In the genomic region with DNA sequence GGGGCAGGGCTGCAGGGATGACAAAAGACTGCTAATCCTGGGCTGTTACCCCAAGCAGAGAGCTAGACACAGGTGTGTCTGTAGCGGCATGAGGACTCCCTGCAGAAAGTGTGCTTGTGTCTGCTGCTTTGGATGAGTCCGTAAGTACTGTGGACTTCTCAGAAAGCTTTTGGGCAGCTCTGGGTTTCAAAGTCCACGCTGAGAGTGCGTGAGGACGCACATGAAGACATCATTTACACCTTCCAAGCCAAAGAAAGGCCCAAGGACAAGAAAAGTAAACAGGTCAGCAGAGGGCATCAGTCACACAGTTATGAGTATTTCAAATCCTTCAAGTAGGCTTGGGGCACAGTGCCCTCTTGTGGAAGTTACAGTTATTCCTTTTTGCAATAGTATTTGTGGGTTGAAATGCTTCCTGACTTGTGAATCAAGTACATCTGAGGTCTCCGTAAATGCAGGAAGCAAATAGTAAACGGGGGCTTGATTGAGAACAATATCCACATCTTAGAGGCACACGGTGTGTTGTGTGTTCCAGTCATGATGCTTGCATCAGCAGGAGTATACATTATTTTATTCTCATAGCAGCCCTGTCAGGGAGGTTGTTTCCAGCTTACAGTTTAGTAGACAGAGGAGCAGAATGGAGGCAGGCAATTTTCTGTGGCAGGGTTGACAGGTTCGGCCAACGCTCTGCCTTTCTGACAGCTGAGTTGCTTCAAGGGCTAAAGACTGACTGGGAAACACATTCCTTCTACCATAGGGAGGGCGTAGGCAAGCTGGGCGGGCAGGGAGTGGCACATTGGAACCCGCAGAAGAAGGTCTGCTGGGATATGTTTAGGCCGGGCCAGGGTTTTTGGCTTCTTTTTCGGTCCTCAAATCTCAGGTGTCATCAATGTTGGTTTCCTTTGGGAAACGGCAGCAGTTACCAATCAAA, we compare ENCODE assay signal across 9 mouse cellular contexts. TPM values are rescaled to one million over a fixed set of nuclear protein-coding genes. Genes with fewer than 3 reads are reported as not detected.
DNase-seq lines count a peak whose midpoint lies in the region; ATAC-seq and TF ChIP-seq lines count a peak whose summit lies in the region.
"Had no signal": no experiment of that assay in that cellular context is flagged by ENCODE, and none has a peak within 500 bp of the region (broad histone marks: within the 10 kb centered on the region; RNA-seq: fewer than 3 reads in every experiment).

No protein-coding gene starts in this region.

- peak; percentile 86 for DNase-seq in CD4-positive helper T cell, adult 2 months (ENCODE audit: low read depth, low spot score)
- peak; percentile 91 for DNase-seq in brain, adult 2 months (ENCODE audit: low read depth, low spot score)
- peak; percentile 89 for DNase-seq in heart, embryonic 10.5 days (ENCODE audit: low spot score)
- DNase-seq in liver, embryonic 11.5 days (ENCODE audit: low spot score), result peak; percentile 62
- DNase-seq in natural killer cell, adult 2 months (ENCODE audit: low spot score in 2 of 2), result peak; percentile 73 to 82

- 42% methylated on average over 16 of the region's 16 CpGs for WGBS in heart, embryonic 10.5 days
- 42% methylated on average over 16 of the region's 16 CpGs for WGBS in kidney, embryonic 16.5 days
- 44% methylated on average over 16 of the region's 16 CpGs for WGBS in liver, embryonic 11.5 days
- 38% methylated on average over 16 of the region's 16 CpGs for WGBS in stomach, embryonic 14.5 days

- no peaks in the 10 kb centered on the region for H3K9me3 ChIP-seq in heart, embryonic 10.5 days
- no peaks in the 10 kb centered on the region for H3K9me3 ChIP-seq in kidney, embryonic 16.5 days (ENCODE audit: low read length)
- no peaks in the 10 kb centered on the region for H3K9me3 ChIP-seq in liver, embryonic 11.5 days (ENCODE audit: control insufficient read depth, low read length)
- no peaks in the 10 kb centered on the region for H3K9me3 ChIP-seq in stomach, embryonic 14.5 days (ENCODE audit: control insufficient read depth, low read depth, low read length)

- no peaks in the 10 kb centered on the region for H3K27me3 ChIP-seq in heart, embryonic 10.5 days (ENCODE audit: insufficient read depth, poor library complexity, severe bottlenecking)
- H3K27me3 ChIP-seq in kidney, embryonic 16.5 days (ENCODE audit: insufficient read depth, low read length), result no peaks in the 10 kb centered on the region
- H3K27me3 ChIP-seq in liver, embryonic 11.5 days (replicated peaks; ENCODE audit: control insufficient read depth, insufficient read depth, low read length), result no peaks in the 10 kb centered on the region
- H3K27me3 ChIP-seq in stomach, embryonic 14.5 days (ENCODE audit: control insufficient read depth, insufficient read depth, low read length), result no peaks in the 10 kb centered on the region

- H3K4me3 ChIP-seq in embryonic fibroblast, embryonic 13.5 days (ENCODE audit: insufficient read depth, low read length), result no peak overlapping the region
- no peak overlapping the region for H3K4me3 ChIP-seq in heart, embryonic 10.5 days
- H3K4me3 ChIP-seq in kidney, embryonic 16.5 days (ENCODE audit: low read length), result no peak overlapping the region
- no peak overlapping the region for H3K4me3 ChIP-seq in liver, embryonic 11.5 days (ENCODE audit: low read depth, low read length)
- H3K4me3 ChIP-seq in stomach, embryonic 14.5 days (ENCODE audit: low read depth, low read length), result no peak overlapping the region

- TF ChIP-seq POLR2A in embryonic fibroblast, embryonic 13.5 days (IDR thresholded peaks at IDR 0.05; ENCODE audit: low read depth, low read length), result no peak

- H3K36me3 ChIP-seq in heart, embryonic 10.5 days, result no peaks in the 10 kb centered on the region
- H3K36me3 ChIP-seq in kidney, embryonic 16.5 days (ENCODE audit: insufficient read depth, low read length), result no peaks in the 10 kb centered on the region
- H3K36me3 ChIP-seq in liver, embryonic 11.5 days (ENCODE audit: control insufficient read depth, insufficient read depth, low read length), result no peaks in the 10 kb centered on the region
- H3K36me3 ChIP-seq in stomach, embryonic 14.5 days (ENCODE audit: control insufficient read depth, insufficient read depth, low read length), result no peaks in the 10 kb centered on the region

- TF ChIP-seq CTCF in embryonic fibroblast, embryonic 13.5 days (IDR thresholded peaks at IDR 0.05; ENCODE audit: borderline replicate concordance, insufficient read depth, low read length), result 0 out of 2 replicates have a peak, but pooled peaks have one; percentile 15

- no peak overlapping the region; the same call in 1 of the 2 replicates for H3K9ac ChIP-seq in kidney, embryonic 16.5 days (replicated peaks; ENCODE audit: low read length)
- no peak overlapping the region for H3K9ac ChIP-seq in liver, embryonic 11.5 days (ENCODE audit: low read depth, low read length)
- H3K9ac ChIP-seq in stomach, embryonic 14.5 days (replicated peaks; ENCODE audit: low read depth, low read length), result no peak overlapping the region

- no peak overlapping the region for H3K4me2 ChIP-seq in kidney, embryonic 16.5 days (replicated peaks; ENCODE audit: low read depth, low read length)
- H3K4me2 ChIP-seq in liver, embryonic 11.5 days, result no peak overlapping the region
- H3K4me2 ChIP-seq in stomach, embryonic 14.5 days (replicated peaks; ENCODE audit: low read depth, low read length), result no peak overlapping the region

- H3K27ac ChIP-seq in embryonic fibroblast, embryonic 13.5 days (ENCODE audit: insufficient read depth, low read length), result no peak overlapping the region; the same call in 1 of the 2 replicates
- H3K27ac ChIP-seq in heart, embryonic 10.5 days, result 0 out of 2 replicates have a peak overlapping the region, but pooled peaks have one; percentile 30
- peak overlapping the region; percentile 57; the same call in 1 of the 2 replicates for H3K27ac ChIP-seq in kidney, embryonic 16.5 days (ENCODE audit: low read length)
- H3K27ac ChIP-seq in liver, embryonic 11.5 days (ENCODE audit: low read depth, low read length), result no peak overlapping the region
- no peak overlapping the region for H3K27ac ChIP-seq in stomach, embryonic 14.5 days (ENCODE audit: low read length)

- ATAC-seq in kidney, embryonic 16.5 days (ENCODE audit: low FRiP score, low TSS enrichment), result peak; percentile 57; the same call in 1 of the 2 replicates
- peak; percentile 74 for ATAC-seq in liver, embryonic 11.5 days (replicated peaks; ENCODE audit: low FRiP score)
- ATAC-seq in stomach, embryonic 14.5 days (ENCODE audit: insufficient number of reproducible peaks, insufficient read depth, low FRiP score, low read depth), result 0 out of 2 replicates have a peak, but pooled peaks have one; percentile 20

- H3K4me1 ChIP-seq in embryonic fibroblast, embryonic 13.5 days (ENCODE audit: control insufficient read depth, insufficient read depth, low read length), result peaks cover 16% of the 10 kb centered on the region
- peaks cover 13% of the 10 kb centered on the region; the same call in 1 of the 2 replicates for H3K4me1 ChIP-seq in heart, embryonic 10.5 days
- peaks cover 45% of the 10 kb centered on the region for H3K4me1 ChIP-seq in kidney, embryonic 16.5 days (ENCODE audit: insufficient read depth, low read length)
- H3K4me1 ChIP-seq in liver, embryonic 11.5 days (replicated peaks; ENCODE audit: control insufficient read depth, insufficient read depth, low read length), result peaks cover 12% of the 10 kb centered on the region
- H3K4me1 ChIP-seq in stomach, embryonic 14.5 days (ENCODE audit: control insufficient read depth, insufficient read depth, low read length), result peaks cover 18% of the 10 kb centered on the region; the same call in 1 of the 2 replicates

RNA-seq across cellular contexts. Expression of a gene that starts 2.9 kb away (rescaled TPM):
- polyA plus RNA-seq in embryonic fibroblast, embryonic 13.5 days (2011; ENCODE audit: insufficient read length, low read depth, missing spikeins), result not detected in 2 replicates
- polyA plus RNA-seq in heart, embryonic 10.5 days (2016; fragmentation: Nextera tagmentation; extraction: Ambion mirVana), result not detected in 2 replicates
- not detected in 2 replicates for polyA plus RNA-seq in kidney, embryonic 16.5 days (2015; fragmentation: Nextera tagmentation; extraction: Ambion mirVana)
- polyA plus RNA-seq in liver, embryonic 11.5 days (2014; fragmentation: Nextera tagmentation; extraction: Ambion mirVana), result not detected in 2 replicates
- polyA plus RNA-seq in stomach, embryonic 14.5 days (2014; fragmentation: Nextera tagmentation; extraction: Ambion mirVana), result not detected in 2 replicates
- polyA plus RNA-seq: gonadal fat pad, adult 2 months had no signal

RNA-seq across cellular contexts. Expression of a gene that starts 7.5 kb away (rescaled TPM):
- 31.0 and 38.6 TPM in 2 replicates for polyA plus RNA-seq in embryonic fibroblast, embryonic 13.5 days (2011; ENCODE audit: insufficient read length, low read depth, missing spikeins)
- polyA plus RNA-seq in heart, embryonic 10.5 days (2016; fragmentation: Nextera tagmentation; extraction: Ambion mirVana), result 24.0 and 29.9 TPM in 2 replicates
- polyA plus RNA-seq in kidney, embryonic 16.5 days (2015; fragmentation: Nextera tagmentation; extraction: Ambion mirVana), result 42.5 and 46.7 TPM in 2 replicates
- polyA plus RNA-seq in liver, embryonic 11.5 days (2014; fragmentation: Nextera tagmentation; extraction: Ambion mirVana), result 22.8 and 25.0 TPM in 2 replicates
- 39.0 and 42.2 TPM in 2 replicates for polyA plus RNA-seq in stomach, embryonic 14.5 days (2014; fragmentation: Nextera tagmentation; extraction: Ambion mirVana)

Comparison
In these comparisons a context has a peak if more than half of its experiments do, and no peak if none do; other contexts are left out.
1. H3K27ac ChIP-seq: peak in heart, embryonic 10.5 days (single experiment) and kidney, embryonic 16.5 days (single experiment); none in embryonic fibroblast, embryonic 13.5 days (single experiment), liver, embryonic 11.5 days (single experiment) and stomach, embryonic 14.5 days (single experiment).
2. ATAC-seq: peak in every context shown above with its lines; median percentile 74 in liver, embryonic 11.5 days; 57 in kidney, embryonic 16.5 days; 20 in stomach, embryonic 14.5 days.
3. Peak in every context shown above with its lines, with median percentiles within 50 percentile points of each other: DNase-seq.